Mouse (Mus musculus) testis, adult 10 weeks (tissue): ENCODE measurements around the gene Rpl6. TPM values are rescaled to one million over a fixed set of nuclear protein-coding genes. Genes with fewer than 3 reads are reported as not detected.

Experiments
- polyA plus RNA-seq: library from polyadenylated mRNA; stranded (reverse); fragments of 350-450 nt; fragmentation: Illumina TruSeq; extraction: RNeasy Lipid Tissue Mini Kit (QIAGEN cat#74804); gene quantifications from one replicate; pipeline ENCODE4 v1.2.3, GENCODE M21; 2014; ENCODE audit warnings: low read depth, low replicate concordance

The Rpl6 gene
- polyA plus RNA-seq, result 127 TPM

GRCm38 (mm10) chr5:121204132-121205089 lies at the start of gene Rpl6:
Gene Rpl6, plus strand, starts transcription at chr5:121204481.

DNA sequence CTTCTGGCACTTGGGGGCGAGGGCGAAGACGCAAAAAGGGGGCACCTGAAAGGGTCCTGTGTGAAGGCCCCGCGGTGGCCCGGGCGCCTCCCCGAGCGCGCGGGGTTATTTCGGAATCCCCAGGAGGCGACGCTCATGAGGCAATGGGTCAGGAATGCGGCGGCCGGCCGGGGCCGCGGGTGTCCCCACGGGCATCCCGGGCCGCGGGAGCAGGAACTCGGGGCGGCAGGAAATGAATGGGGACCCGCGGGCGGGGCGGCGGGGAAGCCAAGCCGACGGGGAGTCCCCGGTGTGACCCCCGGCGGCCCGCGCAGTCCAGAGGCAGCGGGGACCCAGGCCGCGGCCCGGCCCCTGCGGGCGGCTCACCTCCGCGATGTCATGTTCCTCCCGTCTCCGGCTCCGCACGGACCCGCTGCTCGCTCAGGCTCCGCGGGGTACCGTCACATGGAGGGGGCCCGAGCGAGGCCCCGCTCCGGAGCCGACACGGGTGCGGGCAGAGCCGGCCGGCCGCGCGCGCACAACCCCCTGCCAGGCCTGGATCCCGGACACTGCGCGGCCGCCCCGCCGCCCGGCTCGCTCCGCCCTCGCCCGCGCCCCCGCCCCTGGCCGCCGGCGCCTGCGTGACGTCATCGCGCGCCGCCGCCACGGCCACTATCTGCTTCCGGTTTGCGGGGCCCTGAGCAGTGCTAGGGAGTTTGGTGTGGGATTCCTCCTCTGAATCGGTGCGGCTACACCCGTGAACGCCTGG lies 13.3 kb upstream of the Rpl6 start, which contains the start of gene Ptpn11:
Gene Ptpn11, minus strand, starts transcription at position 562 of the 748 bp plus-strand sequence.

DNA sequence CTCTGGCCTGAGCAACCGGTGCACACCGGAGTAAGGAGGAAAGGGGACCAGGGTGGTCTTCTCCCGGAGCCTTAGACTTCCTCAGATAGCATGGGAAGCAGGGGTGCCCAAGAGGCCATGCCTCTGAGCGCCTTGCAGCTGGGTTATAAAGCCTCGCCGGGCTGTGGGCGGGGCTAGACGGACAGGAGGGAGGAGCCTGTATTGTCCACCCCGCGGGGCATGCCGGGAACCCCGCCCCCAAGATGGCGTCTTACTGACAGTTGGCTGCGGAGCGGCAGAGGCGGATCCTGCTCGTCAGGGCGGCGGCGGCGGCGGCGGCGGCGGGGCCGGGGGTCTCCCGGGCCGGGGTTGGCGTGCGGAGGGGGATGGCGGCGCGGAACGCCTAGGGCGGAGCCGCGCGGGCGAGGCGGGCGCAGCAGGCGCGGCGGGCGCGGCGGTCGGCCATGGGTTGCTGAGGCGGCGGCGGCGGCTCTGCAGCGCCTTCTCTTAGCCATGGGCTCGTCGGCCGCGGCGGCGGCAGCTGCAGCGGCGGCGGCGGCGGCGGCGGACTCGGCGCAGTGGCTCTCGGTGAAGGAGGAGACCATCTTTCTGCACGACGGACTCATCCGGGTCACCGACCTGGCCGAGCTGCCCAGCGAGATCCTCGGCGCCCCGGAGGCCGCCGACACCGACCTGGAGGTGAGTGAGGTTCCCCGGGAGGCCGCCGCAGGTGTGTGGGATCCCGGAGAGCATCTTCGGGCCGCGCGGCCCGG lies 15.9 kb downstream of the Rpl6 start, which contains the start of gene Hectd4:
Gene Hectd4, plus strand, starts transcription at position 240 of the 752 bp plus-strand sequence.

Other genes with a start within 250 kb of the Rpl6 start
- 0.42 TPM for gene Rph3a, start 194.4 kb upstream of the Rpl6 start, polyA plus RNA-seq
- gene Ptpn11, start 13.1 kb upstream of the Rpl6 start, polyA plus RNA-seq, result 7.4 TPM
- 9.9 TPM for gene Hectd4, start 15.7 kb downstream of the Rpl6 start, polyA plus RNA-seq
- gene Trafd1, start 181.2 kb downstream of the Rpl6 start, polyA plus RNA-seq, result 125 TPM
- 57.2 TPM for gene Naa25, start 193.5 kb downstream of the Rpl6 start, polyA plus RNA-seq
- 8.0 TPM for gene Tmem116, start 247.4 kb downstream of the Rpl6 start, polyA plus RNA-seq
- 28.9 TPM for gene Erp29, start 248.0 kb downstream of the Rpl6 start, polyA plus RNA-seq